ENCODE assay signal across 8 mouse cellular contexts in genomic region chr6:53287038-53287561, GRCm38 (mm10). TPM values are rescaled to one million over a fixed set of nuclear protein-coding genes. Genes with fewer than 3 reads are reported as not detected.
DNase-seq lines count a peak whose midpoint lies in the region; ATAC-seq and TF ChIP-seq lines count a peak whose summit lies in the region.

Gene Creb5 (plus strand): TSS chr6:53287270.

- intact Hi-C loops in heart, postnatal 25 days (cut with DNase I), result loop anchor here (5.0 kb wide), 1 partner anchor 285 kb away; no protein-coding TSS in a partner anchor

- H3K27me3 ChIP-seq in C2C12 (ENCODE audit: control insufficient read depth, insufficient read depth, insufficient read length), result no peaks in the 10 kb centered on the region
- peaks cover 19% of the 10 kb centered on the region for H3K27me3 ChIP-seq in forebrain, embryonic 16.5 days (replicated peaks; ENCODE audit: control insufficient read depth, insufficient read depth, low read length)
- peaks cover 91% of the 10 kb centered on the region for H3K27me3 ChIP-seq in neural tube, embryonic 13.5 days

- H3K4me3 ChIP-seq in C2C12 (ENCODE audit: insufficient read depth, poor library complexity, severe bottlenecking), result peak within 1 kb of the TSS; percentile 37
- H3K4me3 ChIP-seq in forebrain, embryonic 16.5 days (replicated peaks; ENCODE audit: low read length), result peak within 1 kb of the TSS; percentile 57
- H3K4me3 ChIP-seq in neural tube, embryonic 13.5 days, result peak within 1 kb of the TSS; percentile 49

- peak within 1 kb of the TSS; percentile 94 for H3ac ChIP-seq in C2C12 (ENCODE audit: control insufficient read depth, insufficient read length, low read depth)

- H3K36me3 ChIP-seq in C2C12 (ENCODE audit: control insufficient read depth, insufficient read depth), result no peaks in the 10 kb centered on the region
- no peaks in the 10 kb centered on the region for H3K36me3 ChIP-seq in forebrain, embryonic 16.5 days (ENCODE audit: control insufficient read depth, insufficient read depth)
- H3K36me3 ChIP-seq in neural tube, embryonic 13.5 days, result no peaks in the 10 kb centered on the region

- peak within 1 kb of the TSS; percentile 96 for H3K4me2 ChIP-seq in forebrain, embryonic 16.5 days (ENCODE audit: low read length)
- peak within 1 kb of the TSS; percentile 90 for H3K4me2 ChIP-seq in neural tube, embryonic 13.5 days

- no peaks in the 10 kb centered on the region for H3K79me2 ChIP-seq in C2C12 (ENCODE audit: control insufficient read depth, insufficient read depth)

- ATAC-seq in forebrain, embryonic 16.5 days, result peak; percentile 76
- ATAC-seq in neural tube, embryonic 13.5 days (ENCODE audit: low read depth), result peak; percentile 87

- no peak for TF ChIP-seq CTCF in C2C12 (IDR thresholded peaks at IDR 0.05; ENCODE audit: control insufficient read depth, insufficient read depth, insufficient read length)

- no peaks in the 10 kb centered on the region for H3K9me3 ChIP-seq in forebrain, embryonic 16.5 days (ENCODE audit: control insufficient read depth, low read length)
- H3K9me3 ChIP-seq in neural tube, embryonic 13.5 days, result no peaks in the 10 kb centered on the region

- under 1% methylated on average over 45 of the region's 45 CpGs for WGBS in forebrain, embryonic 16.5 days
- 0% methylated on average over 44 of the region's 45 CpGs for WGBS in neural tube, embryonic 13.5 days

- H3K79me3 ChIP-seq in C2C12 (ENCODE audit: low read depth), result no peaks in the 10 kb centered on the region

- H3K27ac ChIP-seq in forebrain, embryonic 16.5 days (ENCODE audit: low read length), result no peak within 1 kb of the TSS; the same call in 1 of the 2 replicates
- H3K27ac ChIP-seq in neural tube, embryonic 13.5 days (replicated peaks), result peak within 1 kb of the TSS; percentile 35; the same call in 1 of the 2 replicates

- peak; percentile 89 for DNase-seq in cerebellum, adult 11 months
- DNase-seq in heart, postnatal 25 days (ENCODE audit: low spot score), result peak; percentile 88
- peak; percentile 18 to 67 for DNase-seq in layer of hippocampus, adult 18-20 months (ENCODE audit: low spot score in 2 of 2)
- DNase-seq in lung, adult 18-20 months, result peak; percentile 85 to 92
- DNase-seq in testis, postnatal 14 days (ENCODE audit: low spot score), result peak; percentile 81

- peak within 1 kb of the TSS; percentile 48 for H3K9ac ChIP-seq in forebrain, embryonic 16.5 days (replicated peaks; ENCODE audit: low read depth, low read length)
- H3K9ac ChIP-seq in neural tube, embryonic 13.5 days, result peak within 1 kb of the TSS; percentile 71

- peaks cover 22% of the 10 kb centered on the region for H3K4me1 ChIP-seq in forebrain, embryonic 16.5 days (replicated peaks; ENCODE audit: control insufficient read depth, insufficient read depth, low read length)
- H3K4me1 ChIP-seq in neural tube, embryonic 13.5 days (replicated peaks), result peaks cover 42% of the 10 kb centered on the region

TF ChIP-seq in C2C12, 6 proteins besides CTCF, POLR2A, EP300 and RAD21:
- TF ChIP-seq MYOD1 (IDR thresholded peaks at IDR 0.05; ENCODE audit: control insufficient read depth, insufficient read length, low read depth) (no peak), USF1 (IDR thresholded peaks at IDR 0.05; ENCODE audit: low read depth) (peak; percentile 16)
TF ChIP-seq in C2C12: peak in this region for 1.

RNA-seq across cellular contexts. Expression of gene Creb5, which starts in this region (rescaled TPM):
- polyA plus RNA-seq in C2C12 (2012; fragmentation: generic; extraction: Trizol), result 1.5 TPM
- 11.9 and 14.8 TPM in 2 replicates for polyA plus RNA-seq in forebrain, embryonic 16.5 days (2015; fragmentation: Nextera tagmentation; extraction: Ambion mirVana)
- 10 to 100 TPM in 1 of 2 experiments, 1 to 10 TPM in 1; 9.3 to 10.9 TPM for total RNA-seq in heart, postnatal 25 days (2021)
- total RNA-seq in layer of hippocampus, adult 18-20 months (2021), result 1 to 10 TPM; 2.6 to 3.2 TPM
- polyA plus RNA-seq in neural tube, embryonic 13.5 days (2015; fragmentation: Nextera tagmentation; extraction: Ambion mirVana), result 11.9 and 12.9 TPM in 2 replicates
